Mouse (Mus musculus) frontal cortex, postnatal 36 days (tissue): ENCODE measurements around the gene Spsb3.

Experiments used
- DNase-seq, 2 experiments: peaks; one replicate each; pipeline ENCODE4 v3.0.0; 2022; ENCODE audit warnings: low spot score in 2 of 2

The Spsb3 gene

DNA sequence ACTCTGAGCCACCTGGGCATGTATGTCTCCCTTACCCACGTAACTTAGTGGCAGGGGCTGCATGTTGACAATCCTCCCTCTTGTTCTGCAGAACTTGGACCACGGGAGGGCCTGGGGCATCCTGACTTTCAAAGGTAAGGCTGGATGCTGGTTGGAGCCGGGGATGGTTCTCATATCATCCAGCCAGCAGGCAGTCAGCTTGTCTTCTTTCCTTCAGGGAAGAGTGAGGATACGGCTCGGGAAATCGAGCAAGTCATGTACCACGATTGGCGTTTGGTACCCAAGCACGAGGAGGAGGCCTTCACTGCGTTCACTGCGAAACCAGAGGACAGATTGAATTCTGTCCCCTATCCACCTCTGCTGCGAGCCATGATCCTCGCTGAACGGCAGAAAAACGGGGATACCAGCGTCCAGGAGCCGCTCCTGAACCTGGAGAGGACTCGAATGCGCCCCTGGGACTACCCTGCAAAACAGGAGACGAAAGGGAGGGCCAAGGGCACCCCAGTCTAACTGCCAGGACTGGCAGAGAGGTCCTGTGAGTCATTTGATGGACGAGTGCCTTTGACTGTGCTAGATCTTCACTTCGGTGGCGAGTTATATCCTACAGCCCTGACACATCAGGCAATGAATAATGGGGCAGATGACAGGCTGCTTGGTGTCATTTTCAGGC is 9.3 kb downstream of the Spsb3 start:
- DNase-seq: no peak

DNA sequence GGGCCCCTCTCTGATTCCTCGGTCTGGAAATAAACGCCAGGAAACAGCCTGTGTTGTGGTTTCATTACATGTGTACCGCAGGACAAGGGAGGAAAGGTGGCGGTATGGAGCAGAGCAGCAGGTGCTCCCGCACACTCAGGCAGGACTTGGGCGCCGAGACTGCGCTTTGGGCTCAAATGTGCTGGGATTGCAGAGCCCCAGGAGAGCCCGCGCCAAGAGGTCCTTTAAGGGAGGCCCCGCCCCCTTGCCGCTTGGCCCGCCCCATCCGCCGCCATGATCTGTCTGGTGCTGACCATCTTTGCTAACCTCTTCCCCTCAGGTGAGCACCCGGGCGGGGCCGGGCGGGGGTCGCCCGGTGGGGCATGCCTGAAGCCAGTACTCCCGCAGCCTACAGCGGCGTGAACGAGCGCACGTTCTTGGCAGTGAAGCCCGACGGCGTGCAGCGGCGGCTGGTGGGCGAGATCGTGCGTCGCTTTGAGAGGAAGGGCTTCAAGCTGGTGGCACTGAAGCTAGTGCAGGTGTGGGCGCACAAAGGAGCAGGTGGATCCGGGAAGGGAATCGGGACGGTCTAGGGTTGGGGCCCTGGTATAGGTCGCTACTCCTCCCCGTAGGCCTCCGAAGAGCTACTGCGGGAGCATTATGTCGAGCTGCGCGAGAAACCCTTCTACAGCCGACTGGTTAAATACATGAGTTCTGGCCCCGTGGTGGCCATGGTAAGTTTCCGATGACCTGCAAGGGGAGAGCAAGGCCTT is 10.0 kb downstream of the Spsb3 start, which contains the start of gene Nme3:
Nme3 (plus strand) TSS at position 260 of the 752 bp plus-strand sequence.
- DNase-seq: peak; percentile 69 to 74

DNA sequence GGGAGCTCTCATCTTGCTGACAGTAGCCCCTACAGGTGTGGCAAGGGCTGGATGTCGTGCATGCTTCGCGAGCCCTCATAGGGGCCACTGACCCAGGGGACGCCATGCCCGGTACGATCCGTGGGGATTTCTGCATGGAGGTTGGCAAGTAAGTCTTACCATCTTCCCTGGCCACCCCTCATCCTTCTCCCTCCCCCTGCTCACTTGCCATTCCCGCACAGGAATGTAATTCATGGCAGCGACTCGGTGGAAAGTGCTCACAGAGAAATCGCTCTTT is 10.5 kb downstream of the Spsb3 start:
- no peak for DNase-seq

DNA sequence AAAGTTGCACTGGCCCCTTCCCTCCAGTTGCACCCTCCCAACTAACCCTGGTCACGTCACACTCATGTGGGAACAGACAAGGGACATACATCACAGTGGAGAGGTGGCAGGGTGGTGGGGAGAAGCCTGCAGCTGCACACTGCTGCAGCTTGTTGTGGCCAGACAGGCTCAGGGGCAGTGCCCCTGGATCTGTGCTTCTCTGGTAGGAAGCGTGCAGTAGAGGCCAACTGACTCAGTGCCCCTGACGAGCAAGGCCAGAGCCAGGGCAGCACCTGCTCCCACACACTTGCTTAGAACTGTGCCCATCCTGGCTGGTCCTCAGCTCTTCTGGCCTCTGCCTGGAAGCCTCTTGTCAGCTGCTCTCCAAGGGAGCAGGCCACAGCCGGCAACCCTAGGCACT is 11.2 kb downstream of the Spsb3 start:
- no peak for DNase-seq

DNA sequence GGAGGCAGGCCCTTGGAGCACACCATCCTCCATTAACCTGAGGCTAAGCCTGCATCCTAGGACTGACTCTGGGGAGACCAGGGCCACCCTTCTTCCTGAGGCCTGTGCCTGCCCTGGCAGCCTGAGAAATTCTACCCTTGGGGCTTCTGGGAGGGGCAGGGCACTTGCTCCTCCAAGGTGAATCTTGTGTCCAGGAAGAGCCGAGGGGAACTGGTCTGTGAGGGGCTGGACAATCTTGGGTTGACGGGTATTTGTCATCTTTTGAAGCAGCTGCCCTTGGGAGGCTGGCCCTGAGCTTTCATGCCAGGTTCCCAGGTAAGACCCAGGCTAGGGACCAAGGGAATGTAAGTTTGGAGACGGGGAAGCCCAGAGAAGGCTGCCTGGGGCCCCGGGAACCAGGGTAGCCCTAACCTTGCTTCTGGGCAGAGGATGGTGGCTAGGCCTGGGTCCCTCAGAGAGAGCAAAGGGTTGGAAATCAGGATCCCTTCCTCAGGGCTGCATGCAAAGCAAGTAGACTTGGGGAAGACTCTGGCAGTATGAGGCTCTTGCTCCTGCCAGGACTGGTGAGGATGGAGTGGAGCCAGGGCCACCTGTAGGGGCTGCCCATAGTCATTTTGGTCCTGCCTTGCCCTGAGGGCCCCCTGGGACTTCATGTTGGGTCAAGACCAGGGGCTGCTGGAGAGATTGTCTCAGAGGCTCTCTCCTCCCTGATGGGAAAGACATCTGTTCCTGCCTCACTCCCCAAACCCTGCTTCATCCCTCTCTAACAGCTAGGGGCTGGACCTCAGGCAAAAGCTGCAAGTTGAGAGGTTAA is 11.8 kb downstream of the Spsb3 start:
- DNase-seq: no peak

DNA sequence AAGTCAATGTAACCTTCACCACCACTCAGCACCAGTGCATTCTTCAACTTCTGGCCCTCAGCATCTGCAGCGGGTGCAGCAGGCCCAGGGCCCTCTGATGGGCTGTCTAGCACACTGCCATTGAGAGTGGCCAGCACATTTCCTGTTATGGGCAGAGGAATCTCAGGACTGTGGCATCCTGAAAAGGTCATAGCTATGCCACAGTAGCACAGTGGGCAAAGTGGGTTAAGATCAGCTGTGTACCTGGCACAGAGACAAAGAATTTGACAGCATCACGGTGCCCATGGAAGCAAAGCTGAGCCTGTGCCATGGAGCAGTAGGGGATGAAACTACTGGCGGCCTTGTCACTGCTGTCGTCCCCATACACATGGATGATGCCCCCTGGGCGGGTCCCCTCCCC is 12.7 kb downstream of the Spsb3 start:
- DNase-seq: no peak

DNA sequence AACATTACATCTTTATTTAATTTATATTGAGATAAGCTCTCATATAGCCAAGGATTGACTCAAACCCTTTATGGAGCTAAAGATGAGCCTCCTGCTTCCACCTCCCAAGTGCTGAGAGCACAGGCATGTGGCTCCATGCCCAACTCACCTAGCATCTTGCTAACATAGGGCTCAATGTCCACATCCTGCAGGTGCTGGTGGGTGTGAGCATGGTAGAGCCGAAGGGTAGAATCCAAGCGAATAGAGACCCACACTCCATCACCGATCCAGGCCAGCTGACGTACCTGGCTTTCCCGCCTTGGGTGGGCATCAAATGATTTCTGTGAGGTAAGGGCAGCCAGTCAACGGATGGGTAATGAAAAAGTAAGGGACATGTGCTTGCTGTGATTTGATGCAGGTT is 13.6 kb downstream of the Spsb3 start:
- no peak for DNase-seq

DNA sequence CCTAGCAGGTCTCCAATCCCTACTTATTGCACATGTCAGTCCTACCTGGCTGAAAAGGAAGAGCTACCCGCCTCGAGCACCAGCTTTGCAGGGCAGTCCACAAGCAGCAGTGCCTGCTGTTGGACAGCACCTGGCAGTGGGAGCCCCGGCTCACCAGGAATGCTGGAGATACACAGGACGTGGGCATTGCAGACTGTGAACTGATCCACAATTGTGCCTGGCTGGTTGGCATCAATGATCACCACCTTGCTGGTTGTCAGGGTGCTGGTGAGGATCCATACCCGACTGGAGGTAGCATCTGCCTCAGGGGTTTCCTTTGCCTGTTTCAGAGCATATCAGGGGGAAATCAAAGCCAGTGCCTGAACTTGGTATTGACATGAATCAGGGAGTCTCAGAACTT is 15.7 kb downstream of the Spsb3 start:
- DNase-seq: no peak

DNA sequence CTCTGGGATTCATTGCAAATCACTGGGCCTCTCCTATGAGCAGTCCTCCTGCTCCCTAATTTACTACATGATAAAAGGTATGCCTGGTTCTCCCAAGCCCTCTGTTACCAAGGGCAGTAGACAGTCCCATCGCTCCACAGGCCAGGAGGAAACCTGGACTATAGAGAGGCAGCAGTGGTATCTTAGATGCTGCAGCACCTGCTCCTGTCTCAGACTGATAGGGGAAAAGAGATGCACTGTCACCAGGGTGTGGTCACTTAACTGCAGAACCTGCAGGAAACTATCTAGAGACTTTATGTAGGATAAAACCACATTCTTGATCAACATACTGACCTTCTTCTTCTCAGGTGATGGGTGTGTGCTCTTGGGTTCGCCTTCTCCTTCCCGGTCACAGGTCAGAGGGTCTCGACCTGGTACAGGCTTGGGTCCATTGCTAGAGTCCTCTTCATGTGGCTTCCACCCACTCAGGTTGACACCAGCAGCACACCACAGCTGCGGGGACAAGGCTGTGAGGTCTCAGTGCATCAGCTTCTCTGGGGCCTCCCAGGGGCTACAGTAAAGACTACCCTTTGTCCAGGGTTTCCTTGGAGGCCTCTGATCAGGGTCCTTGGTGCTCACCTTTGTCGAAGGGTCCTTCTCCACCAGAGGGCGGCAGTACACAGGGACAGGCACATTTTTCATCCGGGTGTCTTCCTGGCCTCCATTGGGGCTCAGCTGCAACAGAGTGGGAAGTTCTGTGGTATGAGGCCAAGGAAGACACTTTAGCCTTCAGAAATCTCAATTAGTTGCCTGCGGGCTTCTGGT is 16.4 kb downstream of the Spsb3 start:
- DNase-seq: no peak

DNA sequence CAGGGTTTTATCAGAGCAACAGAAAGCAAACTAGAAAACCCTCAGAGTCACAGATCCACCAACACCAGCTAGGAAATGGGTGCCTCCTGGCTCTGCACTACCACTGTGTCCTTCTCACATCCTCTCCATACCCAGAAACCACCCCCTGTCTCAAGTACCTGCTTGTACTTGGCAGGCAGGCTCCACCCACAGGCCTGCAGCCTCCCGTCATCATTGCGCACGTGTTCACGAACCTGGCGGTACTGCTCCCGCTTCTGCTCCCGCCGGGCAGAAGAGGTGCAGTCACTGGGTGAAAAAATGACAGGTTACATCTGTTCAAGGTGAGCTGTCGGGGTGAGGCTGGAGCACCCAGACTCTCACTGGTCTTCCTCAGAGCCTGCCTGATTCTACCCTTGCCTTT is 17.3 kb downstream of the Spsb3 start:
- no peak for DNase-seq

DNA sequence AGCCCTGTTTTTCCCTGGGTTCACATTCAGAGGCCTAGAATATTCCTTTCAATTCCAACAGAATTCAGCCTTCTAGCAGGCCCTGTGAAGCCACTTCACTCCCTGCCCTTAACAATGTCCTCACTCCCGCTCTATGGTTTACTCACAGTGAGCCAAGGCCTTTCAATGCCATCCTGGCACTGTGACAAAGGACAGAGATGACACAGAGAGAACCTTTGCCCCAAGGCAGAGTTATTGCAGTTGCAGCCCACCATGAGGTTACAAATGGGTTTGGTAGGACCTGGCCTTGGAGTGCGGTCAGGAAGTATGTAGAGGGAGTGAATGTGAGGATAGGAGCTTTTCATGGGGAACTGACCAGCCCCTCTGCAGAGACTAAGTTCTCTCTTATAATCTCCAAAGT is 21.1 kb downstream of the Spsb3 start:
- DNase-seq: no peak

DNA sequence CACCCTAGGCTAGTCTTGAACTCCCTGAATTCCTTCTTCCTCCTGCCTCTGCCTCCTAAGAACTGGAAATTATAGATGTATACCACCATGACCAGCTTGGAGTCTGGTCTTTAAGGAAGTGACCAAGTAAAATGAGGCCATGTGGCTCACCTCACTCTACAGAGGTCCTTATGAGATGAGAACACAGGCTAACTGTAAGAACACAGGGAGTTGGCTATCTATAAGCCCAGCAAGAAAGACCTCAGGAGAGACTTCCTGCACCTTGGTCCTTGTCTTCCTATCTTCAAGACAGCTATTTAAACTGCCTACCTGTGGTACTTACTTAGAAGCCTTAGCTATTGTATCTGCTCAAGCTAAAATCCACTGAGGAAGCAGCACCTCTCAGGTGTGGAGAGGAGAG is 27.5 kb downstream of the Spsb3 start:
- DNase-seq: no peak

DNA sequence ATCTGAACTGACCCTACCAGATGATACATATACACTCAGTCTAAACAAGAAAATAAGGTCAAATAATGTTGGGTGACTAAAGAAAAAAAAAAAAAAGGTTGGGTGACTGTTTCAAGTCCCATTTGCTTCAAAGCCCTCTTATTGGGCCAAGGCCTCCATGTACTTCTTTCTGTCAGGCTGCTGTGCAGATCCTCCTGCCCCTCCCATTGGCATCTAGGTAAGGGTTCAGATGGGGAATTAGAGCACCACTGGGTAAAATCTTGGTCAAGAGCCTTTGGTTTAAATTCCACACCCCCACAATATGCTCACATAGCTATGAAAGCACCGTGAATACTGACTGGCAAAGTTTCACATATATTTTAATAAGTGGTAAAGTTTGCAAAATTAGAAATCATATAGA is 36.8 kb downstream of the Spsb3 start:
- no peak for DNase-seq

DNA sequence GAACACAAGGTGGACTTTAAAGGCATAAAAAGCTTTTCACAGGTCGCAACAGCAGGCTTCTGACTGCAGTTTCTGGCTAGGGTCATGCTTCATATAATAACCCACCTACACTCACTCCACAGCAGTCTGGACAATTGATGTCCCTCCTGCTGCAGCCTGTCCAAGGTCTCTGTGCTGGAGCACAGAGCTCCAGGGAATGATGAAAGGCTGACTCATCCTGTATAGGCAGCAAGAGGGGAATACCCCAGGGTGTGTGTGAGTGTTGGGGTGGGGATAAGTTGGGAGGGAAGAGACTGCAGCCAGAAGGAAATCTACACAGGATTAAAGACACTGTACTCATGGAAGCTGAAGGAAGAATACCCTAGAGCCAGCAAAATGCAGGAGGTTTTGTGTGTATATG is 43.1 kb downstream of the Spsb3 start:
- DNase-seq: no peak

DNA sequence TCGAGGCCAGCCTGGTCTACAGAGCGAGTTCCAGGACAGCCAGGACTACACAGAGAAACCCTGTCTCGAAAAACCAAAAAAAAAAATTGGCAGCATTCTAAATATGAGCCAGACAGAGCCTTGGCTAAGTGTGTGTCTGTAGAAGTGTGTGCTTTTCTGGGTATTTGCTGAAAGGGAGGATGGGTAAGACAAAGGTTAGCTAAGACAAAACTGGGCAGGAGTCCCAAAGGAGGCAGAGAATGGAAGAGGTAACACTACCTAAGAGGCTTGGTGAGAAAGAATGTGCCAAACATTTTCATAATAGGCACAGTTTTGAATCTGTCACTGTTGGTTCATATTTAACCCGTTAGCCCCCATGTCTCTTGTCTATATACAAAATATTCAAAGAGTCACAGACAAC is 46.0 kb downstream of the Spsb3 start:
- DNase-seq: no peak

DNA sequence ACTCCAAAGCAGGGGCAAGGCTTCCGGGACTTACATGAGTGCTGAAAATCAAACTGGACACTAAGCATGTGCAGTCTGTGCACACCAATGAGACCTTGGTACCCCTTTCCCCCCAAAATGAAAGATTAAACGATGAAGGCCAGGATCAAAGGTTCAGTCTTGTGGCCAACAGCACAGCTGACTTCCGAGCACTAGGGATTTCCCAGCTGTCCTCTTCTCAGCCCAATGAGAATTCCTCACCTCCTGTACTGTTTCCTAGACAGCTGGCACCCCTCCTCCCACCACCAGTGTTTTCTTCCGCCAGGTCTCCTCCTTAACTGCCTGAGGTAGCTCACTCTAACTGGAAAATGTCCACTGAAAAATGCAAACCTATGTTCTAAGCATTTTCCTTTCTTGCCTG is 46.7 kb downstream of the Spsb3 start:
- DNase-seq: no peak

DNA sequence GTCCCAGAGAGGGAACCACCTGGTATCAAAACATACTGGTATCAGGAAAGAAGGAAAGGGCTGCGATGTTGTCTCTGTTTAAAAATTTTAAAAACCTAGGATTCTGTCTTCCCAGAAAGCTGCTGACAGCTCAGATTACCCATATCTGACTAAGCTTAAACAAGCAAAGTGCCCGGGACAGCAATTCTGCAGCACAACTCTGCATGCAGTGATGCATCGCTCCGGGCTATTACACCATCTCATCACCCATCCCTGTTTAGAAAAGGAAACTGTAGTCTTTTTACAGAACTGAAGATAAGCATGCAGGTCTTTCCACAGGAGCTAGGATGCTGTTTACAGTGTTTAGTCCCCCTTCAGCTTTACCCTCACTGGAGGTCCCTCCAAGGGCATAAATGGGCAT is 48.5 kb downstream of the Spsb3 start:
- DNase-seq: no peak

DNA sequence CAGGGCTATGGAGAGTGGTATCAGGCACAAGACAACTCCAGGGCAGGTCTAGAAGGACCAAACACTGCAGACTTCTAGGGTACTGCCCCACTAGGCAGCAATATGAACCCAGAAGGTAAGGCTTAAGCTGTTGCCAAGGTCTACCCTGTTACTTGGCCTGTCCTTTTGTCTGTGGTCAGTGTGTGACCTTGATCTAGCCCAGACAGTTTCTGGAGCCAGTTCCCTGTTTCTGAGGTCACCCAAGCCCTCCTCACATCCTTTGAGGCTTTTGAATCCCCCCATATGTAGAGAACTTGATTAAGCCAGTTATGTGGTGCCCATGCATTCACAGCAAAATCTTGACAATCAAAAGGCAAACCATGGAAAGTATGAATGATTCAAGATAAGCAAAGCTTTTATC is 49.2 kb downstream of the Spsb3 start:
- DNase-seq: no peak

DNA sequence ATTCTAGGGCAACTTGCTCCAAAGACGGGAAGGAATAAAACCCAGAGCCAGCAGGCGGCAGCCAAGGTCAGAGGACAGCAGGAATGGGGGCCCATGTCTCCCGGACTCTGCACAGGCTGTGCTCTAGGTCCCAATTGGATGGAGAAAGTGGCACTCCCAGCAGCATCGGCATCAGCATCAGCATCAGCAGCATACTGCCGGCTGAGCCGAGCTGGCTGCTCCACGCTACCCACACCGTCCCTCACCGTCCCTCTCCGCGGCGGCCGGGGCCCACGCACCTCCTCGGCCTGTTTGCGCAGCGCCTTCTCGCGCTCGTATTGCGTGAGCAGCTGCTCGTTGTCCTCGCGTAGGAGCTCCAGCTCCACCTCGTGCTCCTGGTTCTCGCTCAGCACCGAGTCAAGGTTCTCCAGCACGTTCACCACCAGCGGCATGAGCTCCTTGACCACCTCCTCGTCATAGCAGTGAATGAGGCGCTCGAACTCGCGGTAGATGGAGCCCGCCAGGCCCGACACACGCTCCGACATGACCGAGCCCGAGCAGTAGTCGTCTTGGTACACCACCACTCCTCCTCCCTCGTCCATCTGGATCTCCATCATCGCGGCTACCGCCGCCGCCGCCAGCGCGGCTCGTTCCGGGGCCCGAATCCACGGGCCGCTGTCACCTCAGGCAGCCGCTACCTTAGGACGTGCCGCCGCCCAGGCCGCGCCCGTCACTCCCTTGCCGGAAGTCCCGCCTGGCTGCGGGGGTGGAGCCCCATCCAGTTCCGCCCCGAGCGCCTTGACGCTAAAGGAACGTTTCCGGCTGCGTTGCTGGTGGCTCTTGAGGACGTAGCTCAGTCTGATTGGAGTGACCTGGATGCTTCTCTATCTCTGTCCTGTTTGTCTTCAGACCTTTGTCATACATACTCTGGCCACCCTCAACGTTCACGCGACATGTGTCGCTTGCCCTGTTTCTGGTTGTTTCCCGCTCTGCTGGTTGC is 50.1 kb downstream of the Spsb3 start, which contains the start of gene Mapk8ip3:
Mapk8ip3 (minus strand) TSS at position 719 of the 979 bp plus-strand sequence.
- peak; percentile 95 to 96 for DNase-seq

DNA sequence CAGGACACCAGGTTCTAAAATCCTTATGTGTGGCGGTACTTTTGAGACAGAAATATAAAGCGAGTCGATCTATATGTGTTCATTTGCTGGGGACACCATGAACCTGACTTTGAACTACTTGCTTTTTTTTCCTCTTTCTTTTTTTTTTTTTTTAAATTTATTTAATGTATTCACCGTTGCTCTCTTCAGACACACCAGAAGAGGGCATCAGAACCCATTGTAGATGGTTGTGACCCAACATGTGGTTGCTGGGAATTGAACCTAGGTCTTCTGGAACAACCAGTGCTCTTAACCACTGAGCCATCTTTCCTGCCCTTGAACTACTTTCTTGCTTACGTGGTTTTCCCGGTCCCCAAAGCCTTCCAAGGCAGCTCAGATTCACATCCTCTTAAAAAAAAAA is 50.8 kb downstream of the Spsb3 start:
- no peak for DNase-seq
